Comparison of ENCODE assay signal across 11 mouse cellular contexts in the genomic region with DNA sequence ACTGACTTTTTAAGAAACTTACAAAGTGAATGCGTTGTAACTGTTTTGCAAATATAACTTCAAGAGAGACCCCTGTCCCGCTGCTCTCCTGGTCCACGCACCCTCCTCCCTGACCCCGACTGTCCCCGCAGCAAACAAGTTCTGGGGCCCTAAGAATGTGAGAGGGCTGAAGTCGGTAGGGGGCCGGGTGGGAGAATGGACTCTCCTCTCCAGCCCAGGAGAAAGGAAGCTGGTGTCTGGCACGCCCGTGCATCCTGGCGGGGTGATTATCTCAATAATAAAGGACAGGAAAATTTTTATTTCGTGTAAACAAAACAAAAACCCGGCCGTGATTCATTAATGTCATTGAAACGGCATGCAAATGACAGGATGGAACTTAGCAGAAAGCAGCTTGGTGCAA. TPM values are rescaled to one million over a fixed set of nuclear protein-coding genes. Genes with fewer than 3 reads are reported as not detected.
DNase-seq lines count a peak whose midpoint lies in the region; ATAC-seq and TF ChIP-seq lines count a peak whose summit lies in the region.
"Had no signal": no experiment of that assay in that cellular context is flagged by ENCODE, and none has a peak within 500 bp of the region (broad histone marks: within the 10 kb centered on the region; RNA-seq: fewer than 3 reads in every experiment).

No protein-coding gene starts in this region.

- H3K27me3 ChIP-seq in heart, embryonic 16.5 days (ENCODE audit: control insufficient read depth, insufficient read depth, low read length), result peaks cover 12% of the 10 kb centered on the region; the same call in 1 of the 2 replicates
- H3K27me3 ChIP-seq in embryonic facial prominence, embryonic 12.5 days, result peaks cover 4% of the 10 kb centered on the region; the same call in 1 of the 2 replicates
- no peaks in the 10 kb centered on the region for H3K27me3 ChIP-seq in hindbrain, postnatal 0 days (ENCODE audit: insufficient read depth, low read length)
- no peaks in the 10 kb centered on the region for H3K27me3 ChIP-seq in midbrain, embryonic 15.5 days (replicated peaks)
- H3K27me3 ChIP-seq: CH12.LX had no signal

- H3K4me3 ChIP-seq in heart, embryonic 16.5 days (ENCODE audit: low read length), result peak overlapping the region; percentile 53
- H3K4me3 ChIP-seq in embryonic facial prominence, embryonic 12.5 days, result peak overlapping the region; percentile 20; the same call in 1 of the 2 replicates
- H3K4me3 ChIP-seq in hindbrain, postnatal 0 days (ENCODE audit: low read length), result peak overlapping the region; percentile 33
- H3K4me3 ChIP-seq in midbrain, embryonic 15.5 days, result peak overlapping the region; percentile 25

- peaks cover 6% of the 10 kb centered on the region for H3K4me1 ChIP-seq in heart, embryonic 16.5 days (ENCODE audit: control insufficient read depth, insufficient read depth, low read length)
- H3K4me1 ChIP-seq in embryonic facial prominence, embryonic 12.5 days, result peaks cover 2% of the 10 kb centered on the region; the same call in 1 of the 2 replicates
- H3K4me1 ChIP-seq in hindbrain, postnatal 0 days (ENCODE audit: insufficient read depth, low read length), result 0 out of 2 replicates have a peak, but pooled peaks cover 5% of the 10 kb centered on the region
- peaks cover 14% of the 10 kb centered on the region; the same call in 1 of the 2 replicates for H3K4me1 ChIP-seq in midbrain, embryonic 15.5 days

- 0 out of 2 replicates have a peak, but pooled peaks cover 3% of the 10 kb centered on the region for H3K9me3 ChIP-seq in heart, embryonic 16.5 days (replicated peaks; ENCODE audit: control insufficient read depth, low read length)
- H3K9me3 ChIP-seq in embryonic facial prominence, embryonic 12.5 days, result no peaks in the 10 kb centered on the region
- H3K9me3 ChIP-seq in hindbrain, postnatal 0 days (ENCODE audit: low read length), result no peaks in the 10 kb centered on the region
- H3K9me3 ChIP-seq in midbrain, embryonic 15.5 days, result no peaks in the 10 kb centered on the region

- 27% methylated on average over 14 of the region's 14 CpGs for WGBS in heart, embryonic 16.5 days
- WGBS in embryonic facial prominence, embryonic 12.5 days, result 11% methylated on average over 14 of the region's 14 CpGs
- whole genome bisulfite sequencing in hindbrain, postnatal 0 days, result 9% methylated on average over 14 of the region's 14 CpGs
- 9% methylated on average over 14 of the region's 14 CpGs for WGBS in midbrain, embryonic 15.5 days

- H3K36me3 ChIP-seq in heart, embryonic 16.5 days (ENCODE audit: control insufficient read depth, insufficient read depth), result no peaks in the 10 kb centered on the region
- no peaks in the 10 kb centered on the region for H3K36me3 ChIP-seq in embryonic facial prominence, embryonic 12.5 days
- no peaks in the 10 kb centered on the region for H3K36me3 ChIP-seq in hindbrain, postnatal 0 days (ENCODE audit: insufficient read depth, low read length)
- no peaks in the 10 kb centered on the region for H3K36me3 ChIP-seq in midbrain, embryonic 15.5 days (replicated peaks)

- H3K4me2 ChIP-seq in heart, embryonic 16.5 days (ENCODE audit: low read depth, low read length), result peak overlapping the region; percentile 68
- H3K4me2 ChIP-seq in embryonic facial prominence, embryonic 12.5 days (replicated peaks), result peak overlapping the region; percentile 48
- peak overlapping the region; percentile 66 for H3K4me2 ChIP-seq in hindbrain, postnatal 0 days (ENCODE audit: low read depth, low read length)
- peak overlapping the region; percentile 58 for H3K4me2 ChIP-seq in midbrain, embryonic 15.5 days

- TF ChIP-seq CTCF in hindbrain, postnatal 0 days (IDR thresholded peaks at IDR 0.05; ENCODE audit: low read depth), result no peak

- peak overlapping the region; percentile 41 for H3K9ac ChIP-seq in heart, embryonic 16.5 days (ENCODE audit: low read length)
- H3K9ac ChIP-seq in embryonic facial prominence, embryonic 12.5 days, result peak overlapping the region; percentile 55; the same call in 1 of the 2 replicates
- peak overlapping the region; percentile 55 for H3K9ac ChIP-seq in hindbrain, postnatal 0 days (replicated peaks; ENCODE audit: low read length)
- H3K9ac ChIP-seq in midbrain, embryonic 15.5 days, result peak overlapping the region; percentile 42; the same call in 1 of the 2 replicates

- DNase-seq in heart, postnatal 4 days, result no peak
- peak; percentile 5 for DNase-seq in hindbrain, postnatal 0 days (ENCODE audit: low spot score)
- DNase-seq in frontal cortex, postnatal 10 days (ENCODE audit: low spot score in 2 of 2), result no peak
- no peak for DNase-seq in right cerebral cortex, adult 2 months (ENCODE audit: low spot score in 2 of 2)
- DNase-seq in spleen, postnatal 10 days (ENCODE audit: low spot score in 2 of 2), result no peak
- DNase-seq: gastrocnemius, postnatal 25 days; spleen, adult 18-20 months had no signal

- ATAC-seq in heart, embryonic 16.5 days (replicated peaks; ENCODE audit: extremely low read depth, insufficient read depth, low FRiP score), result no peak
- no peak for ATAC-seq in embryonic facial prominence, embryonic 12.5 days (ENCODE audit: insufficient number of reproducible peaks, insufficient read depth, low FRiP score, low TSS enrichment)
- no peak for ATAC-seq in hindbrain, postnatal 0 days
- 0 out of 2 replicates have a peak, but pooled peaks have one; percentile 38 for ATAC-seq in midbrain, embryonic 15.5 days (replicated peaks)

- H3K27ac ChIP-seq in heart, embryonic 16.5 days (ENCODE audit: low read length), result no peak overlapping the region
- H3K27ac ChIP-seq in embryonic facial prominence, embryonic 12.5 days, result no peak overlapping the region
- H3K27ac ChIP-seq in hindbrain, postnatal 0 days, result no peak overlapping the region
- H3K27ac ChIP-seq in midbrain, embryonic 15.5 days, result peak overlapping the region; percentile 69

RNA-seq across cellular contexts. Expression of gene 1600014C10Rik, which starts 9.1 kb away (rescaled TPM):
- 20.0 and 25.9 TPM in 2 replicates for polyA plus RNA-seq in heart, embryonic 16.5 days (2015; fragmentation: Nextera tagmentation; extraction: Ambion mirVana)
- total RNA-seq in heart, postnatal 4 days (2021), result 10 to 100 TPM; 14.2 to 15.7 TPM
- polyA plus RNA-seq in embryonic facial prominence, embryonic 12.5 days (2016; fragmentation: Nextera tagmentation; extraction: Ambion mirVana), result 16.3 and 17.3 TPM in 2 replicates
- 34.9 and 35.8 TPM in 2 replicates for total RNA-seq in hindbrain, postnatal 0 days (2014; rRNA removed)
- polyA plus RNA-seq in hindbrain, postnatal 0 days (2015; fragmentation: Nextera tagmentation; extraction: Ambion mirVana), result 25.6 and 26.1 TPM in 2 replicates
- polyA plus RNA-seq in midbrain, embryonic 15.5 days (2015; fragmentation: Nextera tagmentation; extraction: Ambion mirVana), result 29.5 and 31.9 TPM in 2 replicates

RNA-seq across cellular contexts. Expression of gene Plekhf1, which starts 53.9 kb away (rescaled TPM):
- 7.3 and 7.7 TPM in 2 replicates for polyA plus RNA-seq in heart, embryonic 16.5 days (2015; fragmentation: Nextera tagmentation; extraction: Ambion mirVana)
- total RNA-seq in heart, postnatal 4 days (2021), result 1 to 10 TPM; 4.7 to 6.4 TPM
- polyA plus RNA-seq in embryonic facial prominence, embryonic 12.5 days (2016; fragmentation: Nextera tagmentation; extraction: Ambion mirVana), result 2.8 and 3.6 TPM in 2 replicates
- 1.2 and 2.0 TPM in 2 replicates for total RNA-seq in hindbrain, postnatal 0 days (2014; rRNA removed)
- 0.84 and 0.97 TPM in 2 replicates for polyA plus RNA-seq in hindbrain, postnatal 0 days (2015; fragmentation: Nextera tagmentation; extraction: Ambion mirVana)
- polyA plus RNA-seq in midbrain, embryonic 15.5 days (2015; fragmentation: Nextera tagmentation; extraction: Ambion mirVana), result 0.48 and 0.72 TPM in 2 replicates
